Mouse (Mus musculus) heart, embryonic 12.5 days (tissue): ENCODE measurements around the gene Cdsn. TPM values are rescaled to one million over a fixed set of nuclear protein-coding genes. Genes with fewer than 3 reads are reported as not detected.

Experiments
- ATAC-seq: fragments of 200-750 bp; cut with Nextera tagmentation; 2 replicates; pipeline ENCODE4 v1.8.0; 2017; ENCODE audit warnings: moderate TSS enrichment, moderate library complexity; ENCODE audit not compliant: insufficient number of reproducible peaks, low FRiP score
- H3K27ac ChIP-seq: fragments of 300-500 bp; sonication (generic); 2 replicates; pipeline ENCODE4 v1.5.1; 2016; ENCODE audit warnings: mild to moderate bottlenecking, moderate library complexity; ENCODE audit not compliant: poor library complexity, severe bottlenecking
- H3K27me3 ChIP-seq: fragments of 300-500 bp; sonication (generic); replicated peaks from 2 replicates; pipeline ENCODE4 v1.6.1; 2016; ENCODE audit warnings: mild to moderate bottlenecking, moderate library complexity
- H3K36me3 ChIP-seq: fragments of 300-500 bp; sonication (generic); 2 replicates; pipeline ENCODE4 v1.6.1; 2016; ENCODE audit warnings: mild to moderate bottlenecking, moderate library complexity
- H3K4me1 ChIP-seq: fragments of 300-500 bp; sonication (generic); replicated peaks from 2 replicates; pipeline ENCODE4 v1.6.1; 2016; ENCODE audit warnings: mild to moderate bottlenecking
- H3K4me2 ChIP-seq: fragments of 300-500 bp; sonication (generic); 2 replicates; pipeline ENCODE4 v1.6.1; 2016; ENCODE audit warnings: mild to moderate bottlenecking, moderate library complexity
- H3K4me3 ChIP-seq: fragments of 300-500 bp; sonication (generic); 2 replicates; pipeline ENCODE4 v1.5.1; 2016; ENCODE audit warnings: mild to moderate bottlenecking
- H3K9ac ChIP-seq: fragments of 300-500 bp; sonication (generic); 2 replicates; pipeline ENCODE4 v1.6.1; 2016; ENCODE audit warnings: mild to moderate bottlenecking, moderate library complexity
- H3K9me3 ChIP-seq: fragments of 300-500 bp; sonication (generic); replicated peaks from 2 replicates; pipeline ENCODE4 v1.6.1; 2016; ENCODE audit warnings: mild to moderate bottlenecking, moderate library complexity
- WGBS: fragments of 180-500 bp; shearing (Covaris S2); methylation state at CpG from one replicate; pipeline ENCODE4 v1.1.7; 2016; 5-methylcytosine and 5-hydroxymethylcytosine counted together
- polyA plus RNA-seq: library from polyadenylated mRNA; unstranded; fragments of >200 nt; fragmentation: Nextera tagmentation; extraction: Ambion mirVana; gene quantifications from 2 replicates; pipeline ENCODE4 v1.2.1, GENCODE M21; 2016

Gene Cdsn
- polyA plus RNA-seq, 1 experiment from 2014 or later: 0.46 TPM

DNA sequence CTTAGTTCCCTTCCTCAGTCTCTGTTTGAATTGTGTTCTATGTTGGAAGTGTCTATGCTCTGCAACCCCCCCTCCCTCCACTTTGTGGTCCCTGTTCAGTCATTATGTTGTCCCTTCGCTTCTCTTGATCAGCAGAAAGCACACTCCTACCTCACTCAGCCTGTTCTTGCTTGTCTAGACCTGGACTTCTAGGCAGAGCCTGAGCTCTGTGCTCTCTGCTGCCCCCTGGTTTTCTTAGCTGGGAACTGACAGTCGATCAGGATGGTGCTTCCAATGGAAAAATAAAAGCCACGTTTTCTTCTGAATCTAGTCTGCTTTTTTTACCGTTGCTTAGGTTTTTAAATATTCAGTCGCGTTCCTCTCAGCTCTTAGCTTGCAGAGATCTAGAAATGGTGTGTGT, 17.6 kb upstream of the Cdsn start:
- Histone ChIP-seq H3K27ac (no peak overlapping the region), H3K4me1 (0 out of 2 replicates have a peak, but pooled peaks cover 4% of the 10 kb centered on the region), H3K4me3 (no peak overlapping the region), H3K9me3 (no peaks in the 10 kb centered on the region), H3K4me2 (no peak overlapping the region), H3K9ac (no peak overlapping the region), H3K27me3 (peaks cover 19% of the 10 kb centered on the region; the same call in 1 of the 2 replicates), H3K36me3 (peaks cover 15% of the 10 kb centered on the region)
- ATAC-seq: no peak
- 6% methylated on average over 6 of the region's 6 CpGs for WGBS

DNA sequence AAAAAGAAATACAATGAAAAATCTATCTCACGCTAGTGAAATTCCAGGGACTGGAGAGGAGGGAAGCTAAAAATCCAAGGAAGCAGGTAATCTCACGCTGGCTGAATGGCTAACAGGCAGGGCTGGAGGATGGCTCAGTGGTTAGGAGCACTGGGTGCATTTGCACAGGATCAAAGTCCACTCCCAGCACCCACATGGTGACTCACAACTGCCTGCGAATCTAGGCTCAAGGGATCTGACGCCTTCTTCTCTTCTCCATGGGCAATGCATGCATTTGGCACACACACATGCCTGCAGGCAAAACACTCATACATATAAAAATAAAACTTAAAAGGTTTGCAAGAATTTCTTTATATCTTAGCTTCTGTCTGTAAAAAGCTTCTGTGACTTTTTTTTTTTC, 14.5 kb upstream of the Cdsn start:
- Histone ChIP-seq H3K9me3 (no peaks in the 10 kb centered on the region), H3K4me2 (no peak overlapping the region), H3K4me3 (no peak overlapping the region), H3K36me3 (no peaks in the 10 kb centered on the region), H3K27ac (no peak overlapping the region), H3K27me3 (peaks cover 23% of the 10 kb centered on the region; the same call in 1 of the 2 replicates), H3K4me1 (0 out of 2 replicates have a peak, but pooled peaks cover 4% of the 10 kb centered on the region), H3K9ac (no peak overlapping the region)
- 82% methylated on average over 4 of the region's 4 CpGs for WGBS
- ATAC-seq: no peak

DNA sequence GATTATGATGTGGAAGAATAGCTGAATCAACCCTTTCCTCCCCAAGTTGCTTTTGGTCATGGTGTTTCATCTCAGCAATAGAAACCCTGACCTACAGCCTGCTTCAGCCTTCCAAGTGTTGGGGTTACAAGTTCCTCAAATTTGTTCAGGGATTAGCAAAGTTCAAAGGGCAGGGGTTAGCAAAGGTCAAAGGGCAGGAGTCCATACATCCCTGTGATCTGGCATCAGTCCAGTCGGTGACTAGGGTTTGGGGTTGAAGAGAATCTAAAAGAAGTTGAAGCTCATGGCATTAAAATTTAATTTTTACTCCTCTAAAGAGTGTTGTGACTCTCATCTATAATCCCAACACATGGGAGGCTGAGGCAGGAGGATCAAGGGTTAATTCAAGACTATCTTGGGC, 13.5 kb upstream of the Cdsn start:
- H3K4me2 ChIP-seq: no peak overlapping the region
- H3K27me3 ChIP-seq: peaks cover 12% of the 10 kb centered on the region; the same call in 1 of the 2 replicates
- H3K36me3 ChIP-seq: no peaks in the 10 kb centered on the region
- peaks cover 8% of the 10 kb centered on the region for H3K4me1 ChIP-seq
- 78% methylated on average over 1 of the region's 1 CpGs for WGBS
- no peak overlapping the region for H3K4me3 ChIP-seq
- no peak overlapping the region for H3K27ac ChIP-seq
- no peak for ATAC-seq
- H3K9me3 ChIP-seq: no peaks in the 10 kb centered on the region
- H3K9ac ChIP-seq: no peak overlapping the region

DNA sequence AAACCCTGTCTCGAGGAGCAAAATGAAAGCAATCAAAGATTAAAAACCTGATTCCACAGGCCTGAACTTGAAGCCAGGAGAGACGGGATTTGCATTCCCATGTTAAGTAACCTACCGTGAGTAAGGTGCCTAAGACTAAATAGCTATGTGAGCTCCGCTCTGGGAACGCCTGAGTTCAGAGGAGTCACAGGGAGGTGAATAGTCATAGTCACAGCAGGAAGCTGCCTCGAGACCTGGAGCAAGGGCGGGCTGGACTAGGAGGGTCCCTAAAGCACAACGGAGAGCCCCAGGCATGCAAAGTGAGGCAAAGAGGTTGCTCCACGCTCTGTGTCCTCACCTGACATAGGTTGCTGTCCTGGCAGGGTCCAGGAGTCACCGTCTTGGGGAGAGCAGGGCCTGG, 12.4 kb upstream of the Cdsn start:
- H3K9ac ChIP-seq: no peak overlapping the region
- H3K4me3 ChIP-seq: no peak overlapping the region
- no peak for ATAC-seq
- H3K27ac ChIP-seq: no peak overlapping the region
- H3K36me3 ChIP-seq: no peaks in the 10 kb centered on the region
- peaks cover 10% of the 10 kb centered on the region for H3K4me1 ChIP-seq
- H3K4me2 ChIP-seq: no peak overlapping the region
- H3K9me3 ChIP-seq: no peaks in the 10 kb centered on the region
- WGBS: 48% methylated on average over 10 of the region's 10 CpGs
- H3K27me3 ChIP-seq: peaks cover 7% of the 10 kb centered on the region; the same call in 1 of the 2 replicates

DNA sequence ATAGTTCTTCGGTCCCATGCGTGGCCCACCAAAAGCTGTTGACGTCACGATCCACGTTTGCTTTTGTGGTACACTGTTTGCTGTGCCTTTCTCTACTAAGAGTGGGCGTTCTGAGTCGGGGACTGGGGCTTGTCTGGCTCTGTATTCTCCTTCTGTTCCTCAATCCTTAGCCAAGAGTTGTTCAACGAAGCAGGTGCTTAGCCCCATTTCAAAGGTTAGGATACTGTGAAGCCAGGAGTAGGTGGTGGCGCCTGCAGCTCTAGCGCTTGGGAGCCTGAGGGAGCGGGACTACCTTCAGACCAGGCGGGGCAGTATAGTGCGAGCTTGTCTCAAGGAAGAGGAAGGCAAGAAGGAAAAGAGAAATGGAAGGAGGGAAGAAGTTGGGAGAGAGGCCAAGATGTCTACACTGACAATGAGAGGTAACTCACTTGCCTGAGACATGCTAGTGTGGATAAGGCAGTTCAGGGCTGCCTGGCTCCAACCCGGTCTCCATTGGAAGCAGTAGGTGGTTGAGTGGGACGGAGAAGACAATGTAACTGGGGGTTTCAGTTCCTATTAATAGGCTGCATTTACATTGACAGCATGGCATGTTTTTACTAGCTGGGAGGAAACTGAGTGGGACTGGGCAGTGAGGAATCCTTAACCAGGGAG, 9.0 kb upstream of the Cdsn start:
- Histone ChIP-seq H3K27ac (no peak overlapping the region), H3K4me1 (peaks cover 18% of the 10 kb centered on the region)

DNA sequence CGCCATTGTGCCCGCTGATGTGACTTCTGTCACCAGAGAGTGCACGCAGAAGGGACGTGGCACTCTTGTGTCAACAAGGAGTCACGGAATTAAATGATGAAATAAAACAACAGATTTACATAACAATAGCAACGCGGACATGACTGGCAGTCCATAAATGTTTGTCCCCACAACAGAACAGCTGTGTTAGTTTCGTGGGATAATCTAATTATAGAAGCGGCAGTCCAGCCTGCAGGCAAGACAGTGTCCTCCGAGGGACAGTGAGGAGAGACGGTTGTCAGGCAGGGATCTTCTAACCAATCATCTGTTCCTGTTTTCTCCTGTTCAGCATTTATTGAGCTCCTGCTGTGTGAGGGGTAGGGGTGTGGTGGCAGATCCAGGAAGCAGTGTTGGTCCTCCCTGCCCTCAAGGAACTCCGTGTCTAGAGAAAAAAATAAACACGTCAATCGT, 8.5 kb upstream of the Cdsn start:
- Histone ChIP-seq H3K9ac (no peak overlapping the region), H3K27me3 (peaks cover 7% of the 10 kb centered on the region; the same call in 1 of the 2 replicates), H3K36me3 (no peaks in the 10 kb centered on the region), H3K4me3 (0 out of 2 replicates have a peak overlapping the region, but pooled peaks have one; percentile 1), H3K27ac (peak overlapping the region; percentile 11; the same call in 1 of the 2 replicates), H3K4me1 (peaks cover 23% of the 10 kb centered on the region), H3K9me3 (no peaks in the 10 kb centered on the region), H3K4me2 (peak overlapping the region; percentile 29)
- 47% methylated on average over 14 of the region's 14 CpGs for WGBS
- no peak for ATAC-seq

More for the DNA sequence above, 9.0 kb upstream of the Cdsn start:
- Histone ChIP-seq H3K36me3 (no peaks in the 10 kb centered on the region), H3K9me3 (no peaks in the 10 kb centered on the region), H3K9ac (no peak overlapping the region), H3K27me3 (peaks cover 7% of the 10 kb centered on the region; the same call in 1 of the 2 replicates), H3K4me3 (no peak overlapping the region), H3K4me2 (peak overlapping the region; percentile 29)
- ATAC-seq: no peak
- 69% methylated on average over 15 of the region's 15 CpGs for WGBS

DNA sequence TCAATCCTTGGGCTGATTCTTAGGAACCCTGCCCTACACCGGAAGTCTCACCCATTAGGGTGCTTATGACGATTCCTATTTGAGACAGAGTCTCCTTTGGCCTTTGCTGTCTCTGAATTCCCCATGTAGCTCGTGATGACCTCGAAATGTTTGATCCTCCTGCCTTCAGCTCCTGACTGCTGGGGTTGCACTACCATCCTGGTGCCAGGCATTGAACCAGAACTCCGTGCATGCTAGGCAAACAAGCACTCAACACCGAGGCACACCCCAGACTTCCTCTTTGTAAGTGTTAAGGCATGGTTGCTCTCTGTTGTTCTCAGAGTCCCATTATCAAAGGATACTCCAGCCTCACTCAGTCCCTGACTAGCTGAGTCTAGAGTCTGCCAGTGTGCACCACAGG, 7.9 kb upstream of the Cdsn start:
- H3K9ac ChIP-seq: no peak overlapping the region
- ATAC-seq: no peak
- no peak overlapping the region; the same call in 1 of the 2 replicates for H3K4me2 ChIP-seq
- no peaks in the 10 kb centered on the region for H3K36me3 ChIP-seq
- peaks cover 28% of the 10 kb centered on the region for H3K4me1 ChIP-seq
- WGBS: 72% methylated on average over 6 of the region's 6 CpGs
- no peaks in the 10 kb centered on the region for H3K9me3 ChIP-seq
- H3K4me3 ChIP-seq: no peak overlapping the region
- 0 out of 2 replicates have a peak overlapping the region, but pooled peaks have one; percentile 11 for H3K27ac ChIP-seq
- H3K27me3 ChIP-seq: peaks cover 7% of the 10 kb centered on the region; the same call in 1 of the 2 replicates

DNA sequence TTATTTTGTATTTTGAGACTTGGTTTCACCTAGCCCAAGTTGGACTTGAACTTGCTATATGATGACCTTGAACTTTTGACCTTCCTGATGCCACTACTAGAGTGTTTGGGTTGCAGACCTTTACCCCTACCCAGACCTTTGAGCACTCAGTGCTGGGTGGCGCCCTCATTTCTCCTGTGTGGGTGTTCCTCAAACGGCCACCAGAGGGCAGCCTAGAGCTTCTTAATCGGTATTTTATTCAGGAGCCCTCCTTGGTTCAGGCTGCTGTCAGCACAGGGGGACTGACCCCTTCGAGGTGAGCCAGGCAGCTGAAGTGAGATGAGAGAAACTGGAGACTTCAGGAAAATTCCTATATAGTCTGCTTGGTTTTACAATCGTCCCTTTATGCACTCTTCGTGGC, 7.2 kb upstream of the Cdsn start:
- Histone ChIP-seq H3K27me3 (peaks cover 2% of the 10 kb centered on the region; the same call in 1 of the 2 replicates), H3K36me3 (no peaks in the 10 kb centered on the region), H3K9me3 (no peaks in the 10 kb centered on the region), H3K4me3 (no peak overlapping the region), H3K4me2 (no peak overlapping the region), H3K4me1 (peaks cover 30% of the 10 kb centered on the region), H3K27ac (no peak overlapping the region), H3K9ac (no peak overlapping the region)
- no peak for ATAC-seq
- 27% methylated on average over 6 of the region's 6 CpGs for WGBS

DNA sequence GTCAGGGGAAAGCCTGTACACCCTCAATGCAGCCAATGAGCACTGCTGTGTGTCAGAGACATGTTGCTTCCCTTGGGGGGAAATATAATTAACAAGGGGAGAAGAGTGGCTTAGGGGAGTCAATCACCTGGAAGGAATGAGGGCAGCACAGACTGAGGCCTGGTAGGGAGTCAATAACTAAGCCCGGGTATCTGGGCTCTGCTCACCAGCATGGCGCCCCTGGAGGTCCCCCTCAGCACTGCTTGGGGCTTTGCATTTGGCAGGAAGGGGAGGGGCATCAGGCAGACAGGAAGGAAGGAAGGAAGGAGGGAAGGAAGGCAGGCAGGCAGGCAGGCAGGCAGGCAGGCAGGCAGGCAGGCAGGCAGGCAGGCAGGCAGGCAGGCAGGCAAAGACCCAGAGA, 4.5 kb upstream of the Cdsn start:
- WGBS: 74% methylated on average over 2 of the region's 2 CpGs
- no peak for ATAC-seq
- no peaks in the 10 kb centered on the region for H3K27me3 ChIP-seq
- H3K4me2 ChIP-seq: no peak overlapping the region
- no peak overlapping the region for H3K4me3 ChIP-seq
- H3K9me3 ChIP-seq: no peaks in the 10 kb centered on the region
- no peaks in the 10 kb centered on the region for H3K36me3 ChIP-seq
- no peak overlapping the region for H3K27ac ChIP-seq
- peaks cover 55% of the 10 kb centered on the region for H3K4me1 ChIP-seq
- no peak overlapping the region for H3K9ac ChIP-seq

DNA sequence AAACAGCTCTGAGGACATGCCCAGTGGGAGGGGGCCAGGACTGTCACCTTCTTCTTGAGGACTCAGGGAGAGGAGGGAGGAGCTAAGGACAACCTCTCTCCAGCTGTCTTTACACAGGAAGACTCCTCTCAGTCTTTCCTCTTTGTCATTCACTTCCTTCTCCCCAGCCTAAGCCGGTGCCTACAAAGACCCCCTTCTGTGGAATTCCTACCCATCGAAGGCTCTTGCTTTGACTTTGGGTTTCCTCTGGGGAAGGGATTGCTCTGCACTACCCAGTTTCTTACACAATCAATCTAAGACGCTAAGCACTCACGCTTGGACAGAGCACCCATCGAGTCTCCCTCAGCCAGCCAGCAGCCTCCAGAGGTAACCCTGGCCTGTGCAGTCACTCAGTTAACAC, 3.3 kb upstream of the Cdsn start:
- no peak for ATAC-seq
- no peak overlapping the region for H3K4me2 ChIP-seq
- no peaks in the 10 kb centered on the region for H3K27me3 ChIP-seq
- no peaks in the 10 kb centered on the region for H3K36me3 ChIP-seq
- peaks cover 45% of the 10 kb centered on the region for H3K4me1 ChIP-seq
- 18% methylated on average over 5 of the region's 5 CpGs for WGBS
- H3K4me3 ChIP-seq: no peak overlapping the region
- H3K27ac ChIP-seq: peak overlapping the region; percentile 99
- H3K9ac ChIP-seq: peak overlapping the region; percentile 36; the same call in 1 of the 2 replicates
- H3K9me3 ChIP-seq: no peaks in the 10 kb centered on the region

DNA sequence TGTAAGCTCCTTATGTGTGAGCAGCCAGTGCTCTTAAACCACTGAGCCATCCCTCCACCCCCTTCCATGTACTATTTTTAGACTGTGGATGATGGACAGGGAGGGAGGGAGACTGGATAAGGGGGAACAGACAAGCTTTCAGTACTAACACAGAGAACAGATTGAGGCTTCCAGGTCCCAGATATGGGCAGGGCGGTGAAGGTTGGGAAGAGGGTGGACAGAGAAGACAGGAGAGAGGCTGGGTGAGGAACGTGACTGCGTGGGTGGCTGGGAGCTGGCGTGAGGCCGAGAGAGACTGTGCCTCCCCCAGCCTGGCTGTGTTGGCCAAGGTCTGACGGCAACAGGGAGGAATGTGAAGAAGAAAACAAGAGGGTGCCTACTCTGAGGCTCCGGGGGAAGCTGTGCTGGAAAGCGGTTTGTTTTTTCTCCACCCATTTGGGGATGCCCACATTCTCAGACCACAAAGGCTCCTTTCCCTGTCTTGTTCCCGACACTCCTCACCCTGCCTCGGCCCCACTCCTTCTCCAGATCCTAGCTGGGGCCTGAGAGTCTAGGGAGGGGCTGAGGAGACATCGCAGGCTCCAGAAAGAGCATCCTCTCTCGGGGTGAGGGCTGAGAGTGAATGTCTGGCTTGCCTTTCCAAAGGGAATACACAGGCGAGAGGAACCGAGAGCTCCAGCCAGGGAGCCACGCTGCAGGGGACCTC, 2.3 kb upstream of the Cdsn start:
- ATAC-seq: peak; percentile 83
- H3K36me3 ChIP-seq: no peaks in the 10 kb centered on the region
- 14% methylated on average over 15 of the region's 15 CpGs for WGBS
- no peaks in the 10 kb centered on the region for H3K27me3 ChIP-seq
- H3K4me1 ChIP-seq: peaks cover 45% of the 10 kb centered on the region
- H3K4me2 ChIP-seq: peak overlapping the region; percentile 62
- H3K9me3 ChIP-seq: no peaks in the 10 kb centered on the region
- peak overlapping the region; percentile 17 for H3K4me3 ChIP-seq
- H3K9ac ChIP-seq: peak overlapping the region; percentile 42; the same call in 1 of the 2 replicates
- H3K27ac ChIP-seq: peak overlapping the region; percentile 99
